Mouse (Mus musculus): ENCODE measurements at regions not wholly inside any gene's neighbourhood (a gene's known extent, or its start where the extent isn't known, plus 50 kb on each side); places are given as distances from the start of the nearest gene placed in this dataset.

DNA sequence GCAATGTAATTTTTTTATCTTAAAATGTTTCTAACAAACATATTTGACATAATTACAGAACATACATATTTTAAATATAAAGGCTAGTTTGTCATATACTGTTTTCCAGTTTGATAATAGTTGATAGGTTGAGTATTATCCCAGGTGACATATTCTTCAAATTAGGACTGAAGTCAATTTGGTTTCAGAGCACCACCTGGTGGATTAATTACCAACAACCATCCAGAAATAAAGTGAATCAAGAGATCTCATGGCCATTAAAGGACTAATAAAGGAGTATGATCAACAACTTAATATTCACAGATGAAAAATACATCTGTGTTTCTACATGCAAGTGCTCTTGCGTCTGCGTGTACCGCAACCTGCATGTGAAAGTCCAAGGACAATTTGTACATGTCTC, 50.3 kb upstream of the Nmu start:
- peak; percentile 25 for DNase-seq

- no peak for DNase-seq
Measured at GRCm38 (mm10) chr5:76416256-76416655, 52.7 kb upstream of the Nmu start.

DNA sequence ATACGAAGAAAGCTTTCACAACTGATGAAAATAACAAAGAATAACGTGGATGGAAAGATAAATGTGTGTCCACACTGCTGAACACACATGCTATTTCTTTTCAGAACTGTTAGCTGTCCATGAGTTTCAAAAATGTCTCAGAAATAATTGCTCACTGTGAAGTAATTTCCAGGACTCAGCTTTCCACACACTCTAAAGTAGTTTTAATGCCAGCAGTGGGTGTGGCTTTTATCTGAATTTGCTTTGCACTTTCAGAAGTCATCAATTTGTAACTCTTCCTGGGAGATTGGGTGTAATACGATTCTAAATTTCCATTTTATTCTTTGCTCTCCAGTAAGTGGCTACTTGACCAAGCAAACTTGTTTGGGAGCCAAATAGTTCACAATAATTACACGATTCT, 53.5 kb upstream of the Nmu start:
- DNase-seq, result no peak

DNA sequence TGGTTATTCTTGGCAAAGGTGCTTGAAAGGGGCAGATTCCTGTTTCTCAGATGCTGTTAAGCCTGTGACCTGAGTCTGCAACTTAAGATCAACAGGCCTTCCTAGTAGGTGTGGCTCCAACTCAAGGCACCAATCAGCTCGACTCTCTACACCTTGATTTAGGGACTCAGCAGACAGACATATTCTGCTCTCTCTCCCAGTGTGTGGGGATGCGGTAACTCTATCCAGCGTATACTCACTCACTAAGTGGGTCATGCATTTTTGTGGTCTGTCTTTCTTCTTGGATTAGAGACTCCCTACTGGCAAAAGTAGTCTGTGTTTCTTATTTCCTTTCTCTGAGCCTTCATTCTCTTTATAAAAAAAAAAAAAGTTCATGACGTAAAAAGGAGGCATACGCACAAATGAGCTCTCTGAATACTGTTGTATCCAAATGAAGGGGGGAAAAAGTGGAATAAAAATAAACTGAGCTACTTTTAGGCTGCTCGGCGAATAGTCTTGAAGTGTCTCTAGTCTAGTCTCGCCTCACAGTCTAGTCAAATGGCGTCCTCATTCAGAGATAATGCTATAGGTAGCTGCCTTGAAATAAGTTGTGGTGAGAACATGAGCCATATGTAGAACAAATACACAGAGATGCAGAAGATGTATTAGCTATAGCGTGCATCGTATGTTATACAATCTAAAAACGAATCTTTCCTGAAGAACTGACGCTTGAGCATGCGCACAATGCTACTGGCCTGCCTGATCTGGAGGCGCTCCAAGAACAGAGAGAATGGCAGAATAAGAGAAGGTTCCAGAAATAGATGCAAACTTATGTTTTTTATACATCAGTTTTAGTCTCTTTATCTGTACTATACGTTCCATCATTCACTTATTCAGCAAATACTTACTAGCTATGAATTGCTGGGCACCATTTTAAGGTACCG, 55.6 kb upstream of the Nmu start:
- DNase-seq, result no peak

- DNase-seq, result no peak
Measured at GRCm38 (mm10) chr5:76419841-76420240, 56.3 kb upstream of the Nmu start.

DNA sequence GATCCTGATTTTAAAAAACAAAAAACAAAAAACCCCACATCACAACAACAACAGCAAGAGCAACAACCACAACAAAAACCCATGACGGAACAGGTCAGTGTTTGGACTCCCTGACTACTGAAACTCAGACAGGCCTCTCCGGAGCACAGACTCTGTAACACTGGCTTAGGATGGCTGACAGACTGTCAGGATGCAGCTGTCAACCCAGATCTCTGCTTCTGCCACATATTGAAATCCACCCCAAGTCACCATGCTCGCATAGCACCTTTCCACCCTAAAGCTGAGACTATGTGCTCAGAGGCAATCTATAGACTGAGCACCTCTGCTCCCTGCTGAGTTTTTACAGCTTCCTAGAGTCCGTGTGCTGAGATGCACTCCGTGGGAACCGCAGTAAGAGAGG, 57.0 kb upstream of the Nmu start:
- DNase-seq, result no peak

DNA sequence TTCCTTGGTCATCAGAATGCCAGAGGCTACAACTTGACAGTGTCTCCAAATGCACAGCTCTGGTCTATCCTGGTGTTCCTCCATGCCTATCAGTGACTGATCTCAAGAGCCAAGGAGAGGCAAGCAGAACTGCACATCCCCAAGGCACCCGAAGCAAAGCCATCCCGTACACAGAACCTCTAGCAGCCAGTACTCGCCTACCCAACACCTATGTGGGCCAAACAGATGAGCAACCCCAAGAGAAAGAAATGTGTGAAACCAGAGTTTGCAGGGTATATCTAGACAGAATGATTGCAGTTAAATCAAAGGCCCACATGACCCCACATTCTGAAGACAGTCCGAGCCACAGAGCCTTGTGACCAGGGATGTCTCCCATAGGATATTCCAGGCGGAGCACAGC, 60.0 kb upstream of the Nmu start:
- no peak for DNase-seq

DNA sequence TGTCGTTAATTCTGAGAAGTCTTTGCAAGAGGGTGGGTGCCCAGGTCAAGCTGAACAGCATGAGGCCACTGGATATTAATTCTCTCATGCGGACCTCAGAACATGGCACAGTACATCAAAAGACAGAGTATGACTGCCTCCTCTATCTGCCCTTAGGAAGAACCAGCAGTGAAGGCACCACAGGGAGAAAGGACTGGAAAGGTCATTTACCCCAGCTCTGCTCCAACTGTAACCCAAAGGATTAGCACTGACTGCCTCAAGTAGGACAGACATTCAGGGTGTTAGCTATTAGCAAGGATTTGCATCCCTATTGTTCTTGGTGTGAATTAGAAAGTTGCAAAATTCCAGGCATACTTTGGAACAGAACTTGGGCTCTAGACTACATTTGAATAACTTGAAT, 58.2 kb upstream of the Gm7271 start:
- no peak for DNase-seq

DNA sequence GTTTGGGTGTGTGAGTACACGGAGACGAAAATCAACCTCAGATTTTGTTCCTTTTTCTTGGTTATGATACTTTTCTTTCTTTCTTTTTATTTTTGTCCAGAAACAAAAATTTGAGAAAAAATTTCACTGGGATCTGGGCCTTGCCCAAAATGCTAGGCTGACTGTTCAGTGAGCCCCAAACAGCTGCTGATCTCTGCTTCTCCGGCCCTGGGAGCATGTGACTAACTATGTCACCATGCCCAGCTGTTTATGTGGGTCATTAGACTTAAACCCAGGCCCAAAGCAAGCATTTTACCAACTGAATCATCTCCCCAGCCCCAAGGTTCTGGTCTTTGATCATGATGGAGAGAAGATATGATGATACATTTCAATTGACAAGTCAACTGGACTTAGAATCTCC, 56.3 kb upstream of the Gm7271 start:
- DNase-seq, result no peak

DNA sequence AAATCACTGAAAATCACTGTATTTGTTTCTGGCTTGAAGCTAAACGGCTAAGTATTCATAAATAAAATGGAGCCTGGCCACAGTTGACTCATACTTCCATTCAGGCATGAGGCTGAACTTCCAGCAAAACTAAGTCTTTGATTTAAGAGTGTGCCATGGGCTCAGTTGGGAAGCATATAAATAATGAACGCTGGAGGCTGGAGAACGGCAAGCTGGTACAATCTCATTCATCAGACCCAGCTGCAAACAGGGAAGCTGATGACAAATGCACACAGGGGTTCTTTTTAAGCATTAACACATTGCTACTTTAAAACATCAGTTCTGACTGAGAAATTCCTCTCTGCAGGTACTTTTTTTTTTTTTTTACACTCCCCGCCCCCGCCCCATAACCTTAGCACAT, 54.4 kb upstream of the Gm7271 start:
- DNase-seq, result no peak

DNA sequence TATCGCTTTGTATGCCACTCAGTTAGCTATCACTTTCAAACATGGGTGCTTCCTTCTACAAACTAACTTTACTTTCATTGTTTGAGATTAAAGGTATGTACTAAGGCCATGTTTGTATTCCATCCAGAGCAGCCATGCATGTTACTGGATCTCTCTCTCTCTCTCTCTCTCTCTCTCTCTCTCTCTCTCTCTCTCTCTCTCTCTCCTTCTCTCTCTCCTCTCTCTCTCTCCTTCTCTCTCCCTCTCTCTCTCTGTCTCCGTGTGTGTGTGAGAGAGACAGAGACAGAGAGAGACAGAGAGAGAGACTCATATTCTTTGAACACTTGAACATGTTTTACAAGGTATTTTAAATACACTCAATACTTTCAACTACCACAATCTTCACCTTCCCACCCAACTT, 50.2 kb upstream of the Gm7271 start:
- no peak for DNase-seq
